Mouse (Mus musculus): ENCODE results near the gene Stim2.

Stim2 gene

DNA sequence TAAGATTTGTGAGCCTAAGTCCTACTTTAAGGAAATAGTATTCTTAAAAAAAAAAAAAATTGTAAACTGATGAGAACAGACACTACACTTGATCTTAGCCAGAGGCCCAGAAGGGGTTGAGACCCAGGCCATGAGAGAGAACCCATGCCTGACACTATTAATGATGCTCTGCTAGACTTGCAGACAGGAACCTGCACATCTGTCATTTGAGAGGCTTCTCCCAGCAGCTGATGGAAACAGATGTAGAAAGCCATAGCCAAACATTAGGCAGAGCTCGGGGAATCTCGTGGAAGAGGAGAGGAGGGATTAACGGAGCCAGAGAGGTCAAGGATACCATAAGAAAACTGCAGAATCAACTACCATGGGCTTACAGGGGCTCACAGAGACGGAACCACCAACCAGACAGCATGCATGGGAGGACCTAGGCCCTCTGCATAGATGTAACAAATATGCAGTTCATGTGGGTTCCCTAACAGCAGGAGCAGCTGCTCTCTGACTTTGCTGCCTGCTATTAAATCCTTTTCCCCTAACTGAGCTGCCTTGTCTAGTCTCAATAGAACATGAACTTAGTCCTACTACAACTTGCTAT is 50.9 kb downstream of the Stim2 start:
- DNase-seq (ENCODE audit: low spot score in 2 of 2) = no peak

DNA sequence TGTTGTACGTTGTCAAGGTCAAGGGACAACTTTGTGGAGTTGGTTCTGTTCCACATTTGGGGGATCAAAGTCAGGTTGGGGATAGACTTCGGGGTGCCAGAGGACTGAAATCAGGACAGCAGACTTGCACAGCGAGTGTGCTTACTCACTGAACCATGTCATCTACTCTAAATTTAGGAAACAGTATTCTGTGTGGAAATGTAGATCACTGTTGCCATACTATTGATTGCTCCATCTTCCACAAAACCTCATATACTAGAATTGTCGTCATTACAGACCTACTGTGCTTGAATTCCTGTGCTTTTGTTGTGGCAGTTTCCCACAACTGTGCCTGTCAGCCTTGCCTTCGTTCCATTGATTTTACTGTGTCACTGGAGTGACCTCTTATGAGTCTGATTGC is 51.6 kb downstream of the Stim2 start:
- no peak for DNase-seq (ENCODE audit: low spot score in 2 of 2)

DNA sequence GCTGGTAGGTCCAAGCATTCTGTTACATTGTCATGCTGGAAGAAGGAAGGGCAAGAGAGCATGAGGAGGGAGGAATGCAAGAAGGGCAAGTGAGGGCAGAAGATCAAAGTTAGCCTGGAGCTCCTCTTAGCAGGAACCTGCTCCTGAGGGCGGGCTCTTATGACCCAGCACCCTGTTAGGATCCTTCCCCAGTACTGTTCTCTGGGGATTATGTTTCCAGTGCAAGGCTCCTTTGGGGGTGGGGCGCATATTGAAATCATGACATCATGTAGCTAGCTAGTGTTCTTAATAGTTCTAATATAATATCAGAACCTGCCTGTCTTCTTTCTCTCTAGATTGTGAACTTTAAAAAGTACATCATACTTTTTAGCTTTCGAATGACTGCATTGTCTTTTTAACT is 52.8 kb downstream of the Stim2 start:
- DNase-seq (ENCODE audit: low spot score in 2 of 2) = no peak

DNA sequence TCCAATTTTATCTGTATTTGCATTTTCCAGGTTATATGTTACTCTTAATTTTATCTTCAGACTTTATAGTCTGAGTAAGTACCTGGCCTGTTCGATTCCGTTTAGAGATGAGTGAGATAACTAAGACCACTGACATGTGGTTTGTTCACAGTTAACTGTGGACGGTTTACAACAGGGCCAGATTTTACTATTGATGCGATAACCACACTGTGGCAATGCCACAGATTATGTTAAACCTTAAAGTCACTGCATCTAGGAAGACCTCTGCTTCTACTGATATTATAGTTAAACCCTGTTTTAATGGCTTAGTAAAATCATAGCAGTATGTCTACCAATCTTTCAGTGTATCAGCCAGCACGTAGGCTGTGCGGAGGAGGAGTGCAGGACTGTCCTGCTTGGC is 53.9 kb downstream of the Stim2 start:
- no peak for DNase-seq (ENCODE audit: low spot score in 2 of 2)

DNA sequence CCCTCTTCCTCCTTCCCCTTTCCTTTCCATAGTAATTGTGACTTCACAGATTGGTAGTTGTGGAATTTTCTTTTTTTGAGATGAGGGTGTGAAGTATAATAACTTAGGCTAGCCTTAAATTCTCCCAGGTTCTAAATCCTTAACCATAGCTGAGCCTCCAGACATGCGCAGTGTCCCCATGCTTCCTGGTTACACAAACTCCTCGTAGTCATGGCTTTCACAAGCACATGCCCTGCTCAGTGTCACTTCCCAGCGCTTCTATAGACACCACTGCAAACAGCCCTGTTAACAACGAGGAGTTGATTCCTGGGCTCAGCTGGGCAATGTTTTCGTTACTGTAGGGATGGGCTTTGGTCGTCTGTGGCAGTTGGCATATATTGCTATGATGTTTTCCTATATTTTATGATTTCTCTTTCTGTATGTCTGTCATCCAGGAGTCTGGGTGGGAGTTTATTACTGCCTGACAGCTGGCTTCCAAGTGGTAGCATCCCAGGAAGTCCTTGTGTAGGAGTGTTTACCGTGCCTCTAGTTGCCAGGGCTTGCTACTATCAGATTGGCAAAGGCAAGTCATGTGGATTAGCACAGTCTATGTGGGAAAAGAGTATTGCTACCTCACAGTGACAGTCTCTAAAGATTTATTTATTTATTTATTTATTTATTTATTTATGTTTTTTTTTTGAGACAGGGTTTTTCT is 55.5 kb downstream of the Stim2 start:
- DNase-seq (ENCODE audit: low spot score in 2 of 2) = no peak

DNA sequence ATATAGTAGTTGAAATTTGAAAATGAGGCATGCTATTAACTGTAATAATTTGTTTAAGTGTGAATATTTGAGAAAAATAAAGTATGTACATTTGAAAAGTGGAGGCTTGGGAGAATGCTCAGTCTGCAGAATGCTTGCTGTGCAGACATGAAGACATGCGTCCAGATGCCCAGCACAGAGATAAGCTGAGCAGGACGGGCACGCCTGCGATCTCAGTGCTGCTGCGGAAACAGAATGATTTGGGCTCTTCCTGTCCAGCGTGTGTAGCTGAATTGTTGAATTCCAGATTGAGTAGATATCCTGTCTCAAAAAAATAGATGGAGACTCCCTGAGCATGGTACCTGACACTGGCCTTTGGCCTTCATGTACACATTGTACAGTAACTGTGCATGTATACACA is 58.0 kb downstream of the Stim2 start:
- DNase-seq (ENCODE audit: low spot score in 2 of 2) = no peak

DNA sequence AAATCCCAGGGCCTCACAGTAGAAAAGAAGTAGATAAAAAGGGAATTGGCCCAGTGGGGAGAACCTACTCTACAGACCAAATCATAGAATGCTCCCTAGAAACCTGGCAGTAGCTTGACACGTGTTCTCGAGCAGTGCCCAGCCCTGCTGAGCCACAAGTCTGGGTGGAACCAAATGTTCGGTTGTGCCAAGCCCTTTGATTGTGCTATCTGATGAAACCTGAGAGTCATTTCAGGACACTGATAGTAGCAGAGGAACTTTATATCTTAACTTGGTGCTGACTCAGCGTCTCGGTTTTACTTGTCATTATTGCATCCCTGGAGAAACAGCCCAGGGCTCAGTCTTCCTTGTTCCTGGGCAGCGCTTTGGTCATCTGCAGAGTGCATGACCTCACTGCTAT is 61.7 kb downstream of the Stim2 start:
- no peak for DNase-seq (ENCODE audit: low spot score in 2 of 2)

DNA sequence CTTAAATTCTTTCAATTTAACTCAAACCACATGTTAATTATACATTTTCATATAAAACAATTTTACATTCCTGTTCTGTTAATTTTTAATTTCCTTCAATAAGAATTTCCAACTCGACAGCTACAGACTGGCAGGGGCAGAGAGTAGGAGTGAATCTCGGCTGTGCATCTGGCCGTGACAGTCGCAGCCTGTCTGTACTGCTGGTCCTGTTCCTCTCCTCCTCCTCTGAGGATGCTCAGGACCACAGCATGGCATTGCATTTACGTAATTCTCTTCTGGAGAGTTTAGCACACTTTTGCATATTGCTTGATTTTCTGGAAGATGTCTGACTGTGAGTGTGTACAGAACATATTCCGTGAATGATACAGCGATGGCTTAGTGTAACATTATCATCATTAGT is 63.8 kb downstream of the Stim2 start:
- no peak for DNase-seq (ENCODE audit: low spot score in 2 of 2)

DNA sequence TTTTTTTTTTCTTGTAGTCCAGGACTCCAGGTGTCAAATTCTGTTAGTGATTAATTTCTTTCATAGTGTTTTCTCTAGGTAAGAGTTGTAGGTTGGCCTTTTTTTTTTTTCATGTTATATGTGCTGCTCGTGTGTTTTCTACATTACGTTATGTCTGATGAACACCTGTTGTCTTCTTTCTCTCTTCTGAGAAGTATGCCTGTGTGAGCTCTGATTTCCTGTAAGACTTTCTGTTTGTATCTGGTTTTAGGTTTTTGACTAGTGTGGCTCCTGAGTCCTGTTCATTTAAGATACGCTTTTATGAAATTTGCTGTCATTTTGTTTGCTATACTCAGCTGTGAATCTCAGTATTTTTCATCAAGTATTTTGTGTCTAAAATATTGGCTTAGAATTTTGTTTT is 69.3 kb downstream of the Stim2 start:
- DNase-seq (ENCODE audit: low spot score in 2 of 2) = no peak

DNA sequence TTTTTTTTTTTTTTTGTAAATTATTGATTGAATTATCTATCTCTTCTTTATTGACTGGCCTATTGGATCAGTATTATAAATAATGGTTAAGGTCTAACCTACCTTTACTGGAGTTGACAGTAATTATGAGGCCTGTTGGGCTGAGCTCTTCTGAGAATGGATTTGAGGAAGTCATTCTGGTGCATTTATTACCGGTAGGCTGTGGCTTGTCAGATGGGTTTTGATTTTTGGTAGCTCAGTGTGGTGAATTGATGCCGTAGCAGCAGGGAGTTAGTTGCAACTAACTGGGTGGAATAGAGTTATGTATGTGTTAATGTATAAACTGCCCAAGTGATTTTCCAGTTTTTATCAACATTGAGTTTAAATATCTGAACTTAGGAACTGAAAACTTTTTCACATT is 72.2 kb downstream of the Stim2 start:
- no peak for DNase-seq (ENCODE audit: low spot score in 2 of 2)

DNA sequence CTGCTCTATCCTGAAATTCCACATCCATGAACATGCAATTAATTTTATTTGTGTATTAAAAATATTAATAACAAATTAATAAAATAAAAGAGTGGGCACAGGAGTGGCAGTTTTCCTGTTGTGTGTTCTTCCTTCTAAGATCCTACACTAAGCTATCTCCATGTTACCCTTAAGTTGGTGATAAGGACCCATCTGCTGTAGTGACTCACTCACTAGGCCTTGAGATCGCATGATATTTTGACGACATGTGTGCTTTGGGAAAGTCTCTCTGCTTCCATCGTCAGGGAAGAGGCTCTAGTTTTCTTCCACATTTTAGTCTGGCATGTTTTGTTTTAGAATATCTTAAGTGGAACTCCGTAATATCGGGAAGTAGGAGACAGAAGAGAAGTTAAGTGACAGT is 73.0 kb downstream of the Stim2 start:
- no peak for DNase-seq (ENCODE audit: low spot score in 2 of 2)

DNA sequence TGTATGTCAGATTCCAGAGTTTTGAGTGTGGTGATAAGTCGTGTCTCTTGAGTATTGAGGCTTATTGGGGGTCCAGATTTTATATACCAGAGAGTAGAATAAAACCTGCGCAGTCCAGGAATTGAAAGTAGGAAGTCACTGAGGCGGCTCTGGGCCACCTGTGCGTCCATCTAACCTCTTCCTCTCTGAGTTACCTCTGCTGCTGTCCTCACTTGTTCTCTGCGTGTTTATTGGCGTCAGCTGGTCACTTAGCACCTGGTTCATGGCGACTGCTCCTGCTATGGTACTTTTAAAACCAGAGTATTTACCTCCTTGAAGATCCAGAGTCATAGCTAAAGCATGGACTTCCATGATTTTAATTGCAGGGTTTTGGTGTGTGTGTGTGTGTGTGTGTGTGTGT is 73.4 kb downstream of the Stim2 start:
- DNase-seq (ENCODE audit: low spot score in 2 of 2) = no peak

DNA sequence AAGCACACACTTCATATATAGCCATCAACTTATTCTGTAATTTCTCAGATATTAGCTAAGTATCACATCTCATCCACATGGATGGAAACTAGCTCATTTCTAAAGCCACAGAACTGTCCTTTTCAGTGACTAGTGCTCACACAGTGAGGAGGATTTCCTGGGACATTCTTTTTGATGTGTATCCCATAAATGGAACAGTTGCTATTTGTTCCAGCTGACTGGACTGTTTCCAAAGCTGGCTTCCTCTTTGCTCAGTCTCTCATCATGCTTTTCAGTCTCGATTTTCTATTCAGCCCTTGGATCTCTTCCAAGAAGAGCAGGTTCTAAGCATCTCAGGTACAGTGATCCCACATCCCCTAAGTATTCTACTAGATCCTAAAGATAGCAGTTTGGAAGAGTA is 75.0 kb downstream of the Stim2 start:
- no peak for DNase-seq (ENCODE audit: low spot score in 2 of 2)

DNA sequence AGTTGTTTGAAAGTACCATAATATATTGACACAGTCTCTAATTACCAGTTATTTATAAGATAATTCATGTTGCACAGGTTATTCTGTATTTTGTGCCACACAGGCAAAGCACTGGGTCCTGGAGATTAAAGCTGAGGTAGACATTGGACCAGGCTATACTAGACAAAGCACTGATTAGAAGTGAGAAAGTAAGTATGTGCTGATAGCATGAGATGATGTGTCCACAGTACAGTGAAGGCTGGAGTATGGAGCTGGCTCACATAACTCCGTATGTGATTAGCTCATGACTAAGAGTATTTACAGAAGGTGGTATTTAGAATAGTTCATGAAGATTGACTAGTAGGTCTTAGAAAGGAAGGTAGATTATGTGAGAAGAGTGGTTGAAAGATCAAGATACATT is 81.7 kb downstream of the Stim2 start:
- no peak for DNase-seq (ENCODE audit: low spot score in 2 of 2)

DNA sequence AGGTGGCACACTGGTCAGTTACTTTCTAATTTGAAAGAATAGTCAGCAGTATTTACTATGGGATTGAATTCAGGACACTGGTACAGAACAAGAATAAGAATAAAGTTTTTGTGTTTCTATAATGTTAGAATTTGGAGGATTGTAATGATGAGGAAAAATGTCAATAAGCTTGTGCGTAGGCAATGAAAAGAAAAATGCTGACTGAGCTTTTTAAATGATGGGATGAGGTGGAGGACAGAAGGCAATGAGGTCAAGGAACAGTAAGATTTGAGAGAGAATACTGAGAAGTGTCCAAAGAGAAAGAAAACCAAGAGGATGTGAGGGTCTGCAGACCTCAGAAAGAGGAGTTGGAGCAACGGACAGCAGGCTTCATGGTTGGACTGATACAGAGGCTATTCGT is 89.6 kb downstream of the Stim2 start:
- no peak for DNase-seq (ENCODE audit: low spot score in 2 of 2)

DNA sequence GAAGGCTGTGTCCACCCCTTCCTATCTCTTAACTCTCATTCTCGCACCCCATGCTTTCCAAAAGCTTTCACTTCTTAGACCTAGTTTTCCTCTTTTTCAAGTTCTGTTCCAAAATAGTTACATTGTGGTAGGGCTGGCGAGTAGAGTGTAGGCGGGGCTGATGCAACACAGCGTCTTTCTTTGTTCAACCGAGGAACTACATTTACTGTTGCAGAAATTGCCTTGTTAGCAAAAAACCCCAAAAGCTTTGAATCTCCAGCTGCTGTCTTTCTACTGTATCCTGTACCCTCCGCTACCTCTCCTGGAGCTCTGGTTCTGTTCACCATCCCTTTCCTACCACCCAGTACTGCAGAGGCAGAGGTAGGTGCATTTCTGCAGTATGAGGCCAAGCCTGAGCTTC is 99.9 kb downstream of the Stim2 start:
- DNase-seq (ENCODE audit: low spot score in 2 of 2) = no peak

DNA sequence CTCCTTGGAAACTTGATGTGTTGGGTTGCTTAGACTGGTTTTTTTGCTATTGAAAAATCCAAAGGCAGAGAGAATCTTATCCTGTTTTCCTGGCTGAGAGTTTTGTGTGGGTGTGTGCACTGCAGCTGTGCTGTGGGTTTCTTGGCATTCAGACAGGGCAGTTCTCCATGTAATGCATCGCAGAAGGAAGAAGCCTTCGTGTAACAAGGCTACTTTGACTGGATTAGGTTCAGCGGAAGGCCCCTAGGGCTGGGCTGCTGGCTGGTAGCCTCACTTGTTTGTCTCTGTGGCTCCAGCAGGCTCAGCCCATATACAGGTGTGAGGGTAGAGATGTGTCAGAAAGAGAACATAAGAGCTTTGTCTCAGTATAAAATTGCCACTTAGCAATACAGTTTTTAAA is 102.6 kb downstream of the Stim2 start:
- no peak for DNase-seq (ENCODE audit: low spot score in 2 of 2)

DNA sequence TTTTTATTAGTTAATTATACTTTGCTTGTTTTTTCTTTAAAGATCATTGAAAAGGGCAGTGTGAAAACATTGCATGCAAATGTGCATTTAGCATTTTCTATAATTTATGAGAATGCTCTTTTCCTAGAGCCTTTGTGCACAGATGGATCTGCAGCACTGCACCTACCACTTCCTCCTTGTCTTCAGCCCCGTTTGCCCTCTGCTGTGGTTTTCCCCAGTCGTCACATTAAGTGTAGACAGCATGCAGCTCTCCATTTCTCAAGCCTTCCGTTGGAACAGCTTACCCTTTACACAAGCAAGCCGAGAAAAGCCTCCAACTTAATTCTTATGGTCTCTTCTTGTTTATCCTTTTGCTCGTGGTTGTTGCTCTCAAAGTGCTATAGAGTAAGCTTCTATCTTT is 103.0 kb downstream of the Stim2 start:
- DNase-seq (ENCODE audit: low spot score in 2 of 2) = peak in 1 of 2 experiments; percentile 12

DNA sequence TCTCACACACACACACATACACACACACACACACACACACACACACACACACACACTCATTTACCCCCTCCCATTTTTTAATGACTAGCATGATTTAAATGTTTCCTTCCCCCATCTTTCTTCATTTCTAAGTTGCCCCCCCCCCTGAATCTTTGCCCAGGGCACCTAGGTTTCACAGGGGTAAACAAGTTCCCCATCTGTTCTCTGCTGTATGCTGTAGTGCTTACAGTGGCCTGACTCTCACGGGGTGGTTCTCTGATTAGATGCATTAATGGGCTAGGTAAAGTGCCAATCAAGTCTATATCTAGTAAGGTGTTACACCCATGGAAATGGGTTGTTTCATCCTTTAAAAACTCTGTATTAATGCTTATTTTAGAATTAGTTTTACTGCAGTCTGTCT is 103.7 kb downstream of the Stim2 start:
- no peak for DNase-seq (ENCODE audit: low spot score in 2 of 2)

DNA sequence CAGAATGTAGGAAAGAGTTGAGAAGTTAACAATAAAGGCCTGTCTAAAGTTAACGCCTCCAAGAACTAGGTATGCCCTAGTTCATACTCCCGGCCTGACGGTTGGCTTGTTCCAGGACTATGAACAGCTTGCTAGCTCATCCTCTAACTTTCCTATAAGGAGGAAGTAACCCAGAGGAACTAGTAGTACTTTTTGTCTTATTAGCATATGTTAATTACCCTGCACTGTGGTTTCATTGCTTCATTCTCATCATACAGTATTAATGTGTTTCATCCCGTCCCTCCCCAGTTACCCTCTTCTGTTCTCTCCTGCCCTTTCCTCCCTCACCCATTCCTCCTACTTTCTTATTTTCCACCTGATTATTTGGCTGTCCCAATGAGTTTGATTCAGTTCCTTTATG is 108.4 kb downstream of the Stim2 start:
- DNase-seq (ENCODE audit: low spot score in 2 of 2) = no peak

DNA sequence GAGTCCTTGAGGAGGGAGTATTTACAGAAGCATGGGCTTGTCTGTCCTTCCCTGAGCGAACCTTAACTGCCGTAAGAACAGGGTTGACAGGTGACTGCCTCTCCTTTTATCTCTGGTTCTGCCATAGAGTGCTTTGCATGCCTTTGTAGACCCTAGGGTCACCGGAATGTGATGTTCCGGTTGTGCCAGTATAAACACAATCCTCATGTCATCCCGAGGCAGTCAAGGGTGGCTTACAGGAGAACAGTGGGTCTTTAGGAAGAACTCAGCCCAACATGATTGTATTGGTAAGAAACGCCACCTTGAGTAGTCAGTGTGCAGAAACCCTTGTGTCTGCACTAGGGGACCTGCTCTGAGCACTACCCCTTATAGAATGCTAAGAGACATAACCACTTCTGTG is 108.8 kb downstream of the Stim2 start:
- no peak for DNase-seq (ENCODE audit: low spot score in 2 of 2)

DNA sequence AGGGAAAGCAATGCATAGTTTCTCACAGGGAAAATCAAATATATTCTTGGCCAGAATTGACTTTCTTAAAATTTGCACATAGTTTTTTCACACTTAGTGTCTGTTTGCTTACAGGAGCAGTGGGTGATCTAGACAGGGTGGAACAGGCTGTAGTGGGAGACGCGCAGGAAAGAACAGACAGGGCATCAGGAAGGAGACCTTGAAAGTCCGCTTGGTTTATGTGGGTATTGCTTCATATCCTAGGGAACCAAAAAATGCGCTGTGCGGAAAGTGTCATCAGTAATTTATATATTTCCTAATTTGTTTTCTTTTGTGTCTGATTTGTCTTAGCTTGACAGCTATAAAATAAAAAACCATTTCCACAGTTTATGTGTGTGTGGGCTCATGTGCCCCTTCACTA is 110.8 kb downstream of the Stim2 start:
- DNase-seq (ENCODE audit: low spot score in 2 of 2) = no peak

DNA sequence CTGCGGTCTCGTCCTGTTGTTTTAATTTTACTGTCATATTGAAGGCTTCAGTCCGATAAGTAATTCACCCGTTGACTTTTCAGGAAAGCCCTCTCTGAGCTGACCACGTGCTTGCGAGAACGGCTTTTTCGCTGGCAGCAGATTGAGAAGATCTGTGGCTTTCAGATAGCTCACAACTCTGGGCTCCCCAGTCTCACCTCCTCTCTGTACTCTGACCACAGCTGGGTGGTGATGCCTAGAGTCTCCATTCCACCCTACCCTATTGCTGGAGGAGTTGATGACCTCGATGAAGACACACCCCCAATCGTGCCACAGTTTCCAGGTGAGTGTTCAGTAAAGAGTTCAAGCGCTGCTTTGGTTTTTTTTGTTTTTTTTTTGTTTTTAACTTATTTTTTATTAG is 112.5 kb downstream of the Stim2 start:
- DNase-seq (ENCODE audit: low spot score in 2 of 2) = no peak

DNA sequence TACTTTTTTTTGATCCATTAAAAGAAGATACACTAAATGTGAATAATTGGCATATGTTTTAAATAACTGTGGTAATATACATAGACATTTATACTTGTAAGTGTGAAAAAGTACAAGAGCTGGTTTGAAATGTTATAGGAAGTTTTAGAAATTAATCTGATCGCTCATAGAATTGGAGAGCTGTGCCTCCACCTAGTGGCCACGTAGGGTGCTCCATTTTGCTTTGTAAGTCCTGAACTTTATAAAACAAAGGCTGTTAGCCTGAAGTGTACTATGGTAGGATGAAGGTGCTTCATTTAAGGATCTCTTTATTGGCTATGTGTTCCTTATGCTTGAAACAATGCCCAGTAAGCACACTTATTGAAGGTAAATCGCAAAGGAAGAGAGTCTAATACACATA is 115.0 kb downstream of the Stim2 start:
- DNase-seq (ENCODE audit: low spot score in 2 of 2) = peak in 1 of 2 experiments; percentile 27
